Mouse (Mus musculus): ENCODE measurements around the gene Entpd3. TPM values are rescaled to one million over a fixed set of nuclear protein-coding genes. Genes with fewer than 3 reads are reported as not detected.

Entpd3 gene
- polyA plus RNA-seq, 1 experiment from 2014 or later: 0.05 TPM

Other genes with a start within 250 kb of the Entpd3 start
- 0.01 and 0.02 TPM in 2 replicates for gene Myrip, start 238.3 kb upstream of the Entpd3 start, polyA plus RNA-seq (2015; fragmentation: Nextera tagmentation; extraction: Ambion mirVana)
- 53.0 and 58.7 TPM in 2 replicates for gene Eif1b, start 47.6 kb upstream of the Entpd3 start, polyA plus RNA-seq (2015; fragmentation: Nextera tagmentation; extraction: Ambion mirVana)
- 335 and 378 TPM in 2 replicates for gene Rpl14, start 31.6 kb downstream of the Entpd3 start, polyA plus RNA-seq (2015; fragmentation: Nextera tagmentation; extraction: Ambion mirVana)

All from liver, embryonic 16.5 days (tissue).